Mouse (Mus musculus) heart, embryonic 16.5 days (tissue): ENCODE measurements around the gene Kcnip1. TPM values are rescaled to one million over a fixed set of nuclear protein-coding genes. Genes with fewer than 3 reads are reported as not detected.

Source experiments
- ATAC-seq: fragments of 200-750 bp; cut with Nextera tagmentation; replicated peaks from 2 replicates; pipeline ENCODE4 v1.8.0; 2017; ENCODE audit warnings: moderate number of reproducible peaks; ENCODE audit not compliant: insufficient read depth, low FRiP score; ENCODE audit errors: extremely low read depth
- H3K27ac ChIP-seq: fragments of 300-500 bp; sonication (generic); 2 replicates; pipeline ENCODE4 v1.5.1; 2014; ENCODE audit warnings: mild to moderate bottlenecking, low read length, control low read depth, moderate library complexity
- H3K27me3 ChIP-seq: fragments of 300-500 bp; sonication (generic); 2 replicates; pipeline ENCODE4 v1.6.1; 2014; ENCODE audit warnings: low read length, mixed read lengths; ENCODE audit not compliant: control insufficient read depth, insufficient read depth
- H3K36me3 ChIP-seq: fragments of 300-500 bp; sonication (generic); 2 replicates; pipeline ENCODE4 v1.6.1; 2014; ENCODE audit not compliant: control insufficient read depth, insufficient read depth
- H3K4me1 ChIP-seq: fragments of 300-500 bp; sonication (generic); 2 replicates; pipeline ENCODE4 v1.6.1; 2014; ENCODE audit warnings: low read length, mixed read lengths; ENCODE audit not compliant: control insufficient read depth, insufficient read depth
- H3K4me2 ChIP-seq: fragments of 300-500 bp; sonication (generic); 2 replicates; pipeline ENCODE4 v1.6.1; 2014; ENCODE audit warnings: low read depth, mild to moderate bottlenecking, control low read depth, low read length
- H3K4me3 ChIP-seq: fragments of 300-500 bp; sonication (generic); 2 replicates; pipeline ENCODE4 v1.5.1; 2014; ENCODE audit warnings: mild to moderate bottlenecking, control low read depth, low read length
- H3K9ac ChIP-seq: fragments of 300-500 bp; sonication (generic); 2 replicates; pipeline ENCODE4 v1.6.1; 2014; ENCODE audit warnings: low read length, control low read depth
- H3K9me3 ChIP-seq: fragments of 300-500 bp; sonication (generic); replicated peaks from 2 replicates; pipeline ENCODE4 v1.6.1; 2016; ENCODE audit warnings: low read length; ENCODE audit not compliant: control insufficient read depth
- WGBS: fragments of 180-500 bp; shearing (Covaris S2); extraction: QIAGEN DNeasy Blood & Tissue Kit; methylation state at CpG from one replicate; pipeline ENCODE4 v1.1.7; 2014; 5-methylcytosine and 5-hydroxymethylcytosine counted together
- polyA plus RNA-seq: library from polyadenylated mRNA; unstranded; fragments of >200 nt; fragmentation: Nextera tagmentation; extraction: Ambion mirVana; gene quantifications from 2 replicates; pipeline ENCODE4 v1.2.1, GENCODE M21; 2015

Kcnip1 gene
- polyA plus RNA-seq, 1 experiment from 2014 or later: 0.20 TPM

- no peak for ATAC-seq
- Histone ChIP-seq H3K27ac (no peak overlapping the region), H3K36me3 (no peaks in the 10 kb centered on the region), H3K27me3 (no peaks in the 10 kb centered on the region; the same call in 1 of the 2 replicates), H3K9me3 (no peaks in the 10 kb centered on the region), H3K4me2 (no peak overlapping the region), H3K4me1 (no peaks in the 10 kb centered on the region), H3K4me3 (no peak overlapping the region), H3K9ac (no peak overlapping the region)
- 71% methylated on average over 4 of the region's 4 CpGs for WGBS
Observed at GRCm38 (mm10) chr11:33955982-33956381, 37.0 kb downstream of the Kcnip1 start.

- Histone ChIP-seq H3K27ac (no peak overlapping the region), H3K36me3 (no peaks in the 10 kb centered on the region), H3K4me3 (no peak overlapping the region), H3K27me3 (no peaks in the 10 kb centered on the region; the same call in 1 of the 2 replicates), H3K4me1 (no peaks in the 10 kb centered on the region), H3K9ac (no peak overlapping the region), H3K9me3 (peaks cover 4% of the 10 kb centered on the region), H3K4me2 (no peak overlapping the region)
- no peak for ATAC-seq
- 73% methylated on average over 8 of the region's 8 CpGs for WGBS
Observed at GRCm38 (mm10) chr11:33951684-33952625, 41.0 kb downstream of the Kcnip1 start.

- no peak for ATAC-seq
- Histone ChIP-seq H3K4me1 (no peaks in the 10 kb centered on the region), H3K36me3 (no peaks in the 10 kb centered on the region), H3K4me3 (no peak overlapping the region), H3K4me2 (no peak overlapping the region), H3K27ac (no peak overlapping the region), H3K9me3 (peaks cover 4% of the 10 kb centered on the region), H3K9ac (no peak overlapping the region), H3K27me3 (no peaks in the 10 kb centered on the region; the same call in 1 of the 2 replicates)
- WGBS: 54% methylated on average over 5 of the region's 5 CpGs
Observed at GRCm38 (mm10) chr11:33951155-33951554, 41.8 kb downstream of the Kcnip1 start.

- WGBS: 54% methylated on average over 4 of the region's 4 CpGs
- Histone ChIP-seq H3K9me3 (peaks cover 4% of the 10 kb centered on the region), H3K36me3 (no peaks in the 10 kb centered on the region), H3K4me3 (no peak overlapping the region), H3K4me1 (no peaks in the 10 kb centered on the region), H3K27ac (no peak overlapping the region), H3K27me3 (no peaks in the 10 kb centered on the region), H3K4me2 (no peak overlapping the region), H3K9ac (no peak overlapping the region)
- ATAC-seq: no peak
Observed at GRCm38 (mm10) chr11:33946501-33946900, 46.5 kb downstream of the Kcnip1 start.

GRCm38 (mm10) chr11:33944786-33945328 is 48.1 kb downstream of the Kcnip1 start:
- Histone ChIP-seq H3K27me3 (no peaks in the 10 kb centered on the region), H3K27ac (no peak overlapping the region), H3K9ac (no peak overlapping the region), H3K4me1 (no peaks in the 10 kb centered on the region), H3K9me3 (no peaks in the 10 kb centered on the region), H3K4me2 (no peak overlapping the region), H3K4me3 (no peak overlapping the region), H3K36me3 (no peaks in the 10 kb centered on the region)
- ATAC-seq: no peak
- 76% methylated on average over 9 of the region's 9 CpGs for WGBS

GRCm38 (mm10) chr11:33944067-33944785 is 48.7 kb downstream of the Kcnip1 start:
- Histone ChIP-seq H3K27me3 (no peaks in the 10 kb centered on the region), H3K4me3 (no peak overlapping the region), H3K36me3 (no peaks in the 10 kb centered on the region), H3K27ac (no peak overlapping the region), H3K4me1 (no peaks in the 10 kb centered on the region), H3K9ac (no peak overlapping the region), H3K4me2 (no peak overlapping the region), H3K9me3 (no peaks in the 10 kb centered on the region)
- WGBS: 60% methylated on average over 4 of the region's 4 CpGs
- no peak for ATAC-seq

GRCm38 (mm10) chr11:33943565-33943964 is 49.4 kb downstream of the Kcnip1 start:
- Histone ChIP-seq H3K9ac (no peak overlapping the region), H3K27me3 (no peaks in the 10 kb centered on the region), H3K36me3 (no peaks in the 10 kb centered on the region), H3K4me3 (no peak overlapping the region), H3K4me1 (no peaks in the 10 kb centered on the region), H3K4me2 (no peak overlapping the region), H3K9me3 (no peaks in the 10 kb centered on the region), H3K27ac (no peak overlapping the region)
- no peak for ATAC-seq
- 71% methylated on average over 1 of the region's 1 CpGs for WGBS

- no peaks in the 10 kb centered on the region for H3K4me1 ChIP-seq
- no peak overlapping the region for H3K9ac ChIP-seq
- no peaks in the 10 kb centered on the region for H3K27me3 ChIP-seq
- no peak overlapping the region; the same call in 1 of the 2 replicates for H3K4me2 ChIP-seq
- H3K27ac ChIP-seq: no peak overlapping the region
- 60% methylated on average over 4 of the region's 4 CpGs for WGBS
- no peak for ATAC-seq
- H3K4me3 ChIP-seq: no peak overlapping the region
- H3K9me3 ChIP-seq: no peaks in the 10 kb centered on the region
- H3K36me3 ChIP-seq: no peaks in the 10 kb centered on the region
Observed at GRCm38 (mm10) chr11:33939456-33940113, 53.4 kb downstream of the Kcnip1 start.
